Mouse (Mus musculus) hindbrain, embryonic 13.5 days (tissue): ENCODE measurements around the gene Matk. TPM values are rescaled to one million over a fixed set of nuclear protein-coding genes. Genes with fewer than 3 reads are reported as not detected.

Experiments used
- ATAC-seq: fragments of 200-750 bp; cut with Nextera tagmentation; 2 replicates; pipeline ENCODE4 v1.8.0; 2017; ENCODE audit warnings: moderate TSS enrichment; ENCODE audit not compliant: low FRiP score
- H3K27ac ChIP-seq: fragments of 300-500 bp; sonication (generic); 2 replicates; pipeline ENCODE4 v1.5.1; 2015; ENCODE audit warnings: inconsistent platforms, mild to moderate bottlenecking, moderate library complexity
- H3K27me3 ChIP-seq: fragments of 300-500 bp; sonication (generic); 2 replicates; pipeline ENCODE4 v1.6.1; 2015; ENCODE audit warnings: mild to moderate bottlenecking, inconsistent platforms
- H3K36me3 ChIP-seq: fragments of 300-500 bp; sonication (generic); 2 replicates; pipeline ENCODE4 v1.6.1; 2015; ENCODE audit warnings: mild to moderate bottlenecking, inconsistent platforms
- H3K4me1 ChIP-seq: fragments of 300-500 bp; sonication (generic); replicated peaks from 2 replicates; pipeline ENCODE4 v1.6.1; 2015; ENCODE audit warnings: inconsistent platforms
- H3K4me2 ChIP-seq: fragments of 300-500 bp; sonication (generic); 2 replicates; pipeline ENCODE4 v1.6.1; 2015; ENCODE audit warnings: inconsistent platforms, mild to moderate bottlenecking, moderate library complexity
- H3K4me3 ChIP-seq: fragments of 300-500 bp; sonication (generic); 2 replicates; pipeline ENCODE4 v1.5.1; 2015; ENCODE audit warnings: mild to moderate bottlenecking, inconsistent platforms
- H3K9ac ChIP-seq: fragments of 300-500 bp; sonication (generic); 2 replicates; pipeline ENCODE4 v1.6.1; 2015; ENCODE audit warnings: mild to moderate bottlenecking, inconsistent platforms
- H3K9me3 ChIP-seq: fragments of 300-500 bp; sonication (generic); 2 replicates; pipeline ENCODE4 v1.6.1; 2016; ENCODE audit warnings: inconsistent platforms
- WGBS: fragments of 180-500 bp; shearing (Covaris S2); methylation state at CpG from one replicate; pipeline ENCODE4 v1.1.7; 2015; 5-methylcytosine and 5-hydroxymethylcytosine counted together
- polyA plus RNA-seq: library from polyadenylated mRNA; unstranded; fragments of >200 nt; fragmentation: Nextera tagmentation; extraction: Ambion mirVana; gene quantifications from 2 replicates; pipeline ENCODE4 v1.2.1, GENCODE M21; 2015

Gene Matk
- polyA plus RNA-seq, 1 experiment from 2014 or later = 16.4 TPM

- peak; percentile 87 for ATAC-seq
- peaks cover 47% of the 10 kb centered on the region for H3K4me1 ChIP-seq
- peaks cover 6% of the 10 kb centered on the region; the same call in 1 of the 2 replicates for H3K36me3 ChIP-seq
- H3K4me2 ChIP-seq = peak within 1 kb of the TSS; percentile 75
- H3K27me3 ChIP-seq = no peaks in the 10 kb centered on the region
- H3K27ac ChIP-seq = peak within 1 kb of the TSS; percentile 92
- 5% methylated on average over 27 of the region's 27 CpGs for WGBS
- H3K9me3 ChIP-seq = no peaks in the 10 kb centered on the region
- peak within 1 kb of the TSS; percentile 87 for H3K9ac ChIP-seq
- peak within 1 kb of the TSS; percentile 58 for H3K4me3 ChIP-seq
These were observed 22.1 kb upstream of the Matk start, which contains the start of gene Atcay for GRCm38 (mm10) chr10:81230438-81231332. Gene Atcay, minus strand, starts transcription at chr10:81230833.

- peak overlapping the region; percentile 92 for H3K27ac ChIP-seq
- peaks cover 46% of the 10 kb centered on the region for H3K4me1 ChIP-seq
- peak overlapping the region; percentile 87 for H3K9ac ChIP-seq
- H3K4me3 ChIP-seq = peak overlapping the region; percentile 58
- H3K27me3 ChIP-seq = no peaks in the 10 kb centered on the region
- peak overlapping the region; percentile 75 for H3K4me2 ChIP-seq
- WGBS = 44% methylated on average over 7 of the region's 7 CpGs
- H3K36me3 ChIP-seq = 0 out of 2 replicates have a peak, but pooled peaks cover 4% of the 10 kb centered on the region
- no peak for ATAC-seq
- no peaks in the 10 kb centered on the region for H3K9me3 ChIP-seq
These were observed 21.3 kb upstream of the Matk start for GRCm38 (mm10) chr10:81231436-81231835.

- H3K9me3 ChIP-seq = no peaks in the 10 kb centered on the region
- H3K4me3 ChIP-seq = peak within 1 kb of the TSS; percentile 70
- peak within 1 kb of the TSS; percentile 66 for H3K4me2 ChIP-seq
- 9% methylated on average over 29 of the region's 29 CpGs for WGBS
- peak within 1 kb of the TSS; percentile 84 for H3K9ac ChIP-seq
- no peak within 1 kb of the TSS for H3K27ac ChIP-seq
- peaks cover 7% of the 10 kb centered on the region; the same call in 1 of the 2 replicates for H3K36me3 ChIP-seq
- peaks cover 40% of the 10 kb centered on the region for H3K4me1 ChIP-seq
- H3K27me3 ChIP-seq = peaks cover 6% of the 10 kb centered on the region
- ATAC-seq = peak; percentile 62
These were observed 20.0 kb upstream of the Matk start, which contains the start of gene Zfr2 for GRCm38 (mm10) chr10:81232580-81233225. Gene Zfr2, plus strand, starts transcription at chr10:81233155.

- Histone ChIP-seq H3K9ac (peak overlapping the region; percentile 84), H3K27ac (no peak overlapping the region), H3K4me1 (peaks cover 35% of the 10 kb centered on the region), H3K27me3 (peaks cover 11% of the 10 kb centered on the region), H3K4me3 (peak overlapping the region; percentile 70), H3K9me3 (no peaks in the 10 kb centered on the region), H3K4me2 (peak overlapping the region; percentile 66), H3K36me3 (peaks cover 12% of the 10 kb centered on the region; the same call in 1 of the 2 replicates)
- peak; percentile 37 for ATAC-seq
- WGBS = under 1% methylated on average over 27 of the region's 28 CpGs
These were observed 19.5 kb upstream of the Matk start for GRCm38 (mm10) chr10:81233226-81233585.

GRCm38 (mm10) chr10:81234206-81234605, 18.5 kb upstream of the Matk start:
- WGBS = 78% methylated on average over 6 of the region's 6 CpGs
- H3K27me3 ChIP-seq = peaks cover 19% of the 10 kb centered on the region
- ATAC-seq = no peak
- peak overlapping the region; percentile 84; the same call in 1 of the 2 replicates for H3K9ac ChIP-seq
- H3K4me2 ChIP-seq = no peak overlapping the region
- no peaks in the 10 kb centered on the region for H3K9me3 ChIP-seq
- H3K27ac ChIP-seq = no peak overlapping the region
- peaks cover 25% of the 10 kb centered on the region for H3K4me1 ChIP-seq
- H3K36me3 ChIP-seq = peaks cover 13% of the 10 kb centered on the region; the same call in 1 of the 2 replicates
- 0 out of 2 replicates have a peak overlapping the region, but pooled peaks have one; percentile 70 for H3K4me3 ChIP-seq

GRCm38 (mm10) chr10:81236471-81237268, 16.1 kb upstream of the Matk start:
- no peak overlapping the region for H3K27ac ChIP-seq
- peaks cover 13% of the 10 kb centered on the region; the same call in 1 of the 2 replicates for H3K36me3 ChIP-seq
- H3K9ac ChIP-seq = 0 out of 2 replicates have a peak overlapping the region, but pooled peaks have one; percentile 4
- ATAC-seq = no peak
- 77% methylated on average over 12 of the region's 12 CpGs for WGBS
- no peak overlapping the region for H3K4me2 ChIP-seq
- peaks cover 17% of the 10 kb centered on the region for H3K4me1 ChIP-seq
- peaks cover 41% of the 10 kb centered on the region for H3K27me3 ChIP-seq
- no peak overlapping the region for H3K4me3 ChIP-seq
- H3K9me3 ChIP-seq = no peaks in the 10 kb centered on the region

GRCm38 (mm10) chr10:81238618-81239017, 14.1 kb upstream of the Matk start:
- H3K9ac ChIP-seq = no peak overlapping the region
- no peak overlapping the region for H3K27ac ChIP-seq
- no peak for ATAC-seq
- H3K4me2 ChIP-seq = no peak overlapping the region
- H3K4me1 ChIP-seq = peaks cover 12% of the 10 kb centered on the region
- H3K4me3 ChIP-seq = no peak overlapping the region
- no peaks in the 10 kb centered on the region for H3K9me3 ChIP-seq
- WGBS = 80% methylated on average over 2 of the region's 2 CpGs
- H3K36me3 ChIP-seq = peaks cover 31% of the 10 kb centered on the region
- peaks cover 53% of the 10 kb centered on the region for H3K27me3 ChIP-seq

GRCm38 (mm10) chr10:81240876-81241275, 11.9 kb upstream of the Matk start:
- Histone ChIP-seq H3K4me2 (no peak overlapping the region), H3K9ac (no peak overlapping the region), H3K4me3 (no peak overlapping the region), H3K9me3 (no peaks in the 10 kb centered on the region), H3K27me3 (peaks cover 64% of the 10 kb centered on the region), H3K27ac (no peak overlapping the region), H3K4me1 (peaks cover 13% of the 10 kb centered on the region), H3K36me3 (peaks cover 28% of the 10 kb centered on the region)
- 27% methylated on average over 13 of the region's 13 CpGs for WGBS
- no peak for ATAC-seq

- ATAC-seq = no peak
- H3K4me3 ChIP-seq = no peak overlapping the region
- no peak overlapping the region for H3K4me2 ChIP-seq
- H3K36me3 ChIP-seq = peaks cover 34% of the 10 kb centered on the region
- peaks cover 13% of the 10 kb centered on the region for H3K4me1 ChIP-seq
- 92% methylated on average over 16 of the region's 16 CpGs for WGBS
- H3K9me3 ChIP-seq = no peaks in the 10 kb centered on the region
- H3K9ac ChIP-seq = no peak overlapping the region
- H3K27ac ChIP-seq = no peak overlapping the region
- peaks cover 75% of the 10 kb centered on the region for H3K27me3 ChIP-seq
These were observed 10.7 kb upstream of the Matk start for GRCm38 (mm10) chr10:81242021-81242420.

- ATAC-seq = no peak; the same call in 1 of the 2 replicates
- Histone ChIP-seq H3K9ac (no peak overlapping the region), H3K4me2 (no peak overlapping the region), H3K9me3 (no peaks in the 10 kb centered on the region), H3K27me3 (peaks cover 64% of the 10 kb centered on the region), H3K36me3 (peaks cover 46% of the 10 kb centered on the region), H3K4me3 (no peak overlapping the region), H3K27ac (no peak overlapping the region), H3K4me1 (peaks cover 10% of the 10 kb centered on the region; the same call in 1 of the 2 replicates)
- WGBS = 77% methylated on average over 4 of the region's 4 CpGs
These were observed 8.6 kb upstream of the Matk start for GRCm38 (mm10) chr10:81244146-81244545.

- peaks cover 64% of the 10 kb centered on the region for H3K27me3 ChIP-seq
- H3K4me2 ChIP-seq = no peak overlapping the region
- ATAC-seq = peak; percentile 65
- no peak overlapping the region for H3K27ac ChIP-seq
- 8% methylated on average over 17 of the region's 17 CpGs for WGBS
- H3K4me1 ChIP-seq = peaks cover 10% of the 10 kb centered on the region; the same call in 1 of the 2 replicates
- no peak overlapping the region for H3K9ac ChIP-seq
- no peak overlapping the region for H3K4me3 ChIP-seq
- no peaks in the 10 kb centered on the region for H3K9me3 ChIP-seq
- H3K36me3 ChIP-seq = peaks cover 48% of the 10 kb centered on the region
These were observed 8.1 kb upstream of the Matk start for GRCm38 (mm10) chr10:81244595-81244994.
